ENCODE assay signal across 14 mouse cellular contexts in the genomic region with DNA sequence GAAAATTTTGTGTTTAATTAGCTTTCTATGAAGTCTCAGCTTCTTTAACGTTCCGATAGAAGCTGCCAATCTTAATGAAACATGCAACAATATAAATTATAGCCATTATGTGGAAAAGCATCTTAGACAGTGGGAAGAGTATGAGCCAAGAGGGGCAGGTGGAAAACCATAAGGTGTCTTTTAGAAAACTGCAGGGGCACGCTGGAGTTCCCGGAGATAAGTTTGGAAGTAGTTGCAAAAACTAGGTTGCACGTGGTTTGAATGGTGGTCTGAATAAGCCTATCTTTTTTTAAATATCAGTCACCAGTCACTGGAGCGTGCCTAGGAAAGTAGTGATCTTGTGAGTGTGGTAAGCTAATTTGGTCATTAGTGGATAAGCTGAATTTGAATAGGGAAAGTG.
"Had no signal": no experiment of that assay in that cellular context is flagged by ENCODE, and none has a peak within 500 bp of the region (broad histone marks: within the 10 kb centered on the region; RNA-seq: fewer than 3 reads in every experiment).

No protein-coding gene starts in this region.

- DNase-seq: lung, adult 2 months; lung, postnatal 14 days; lung, postnatal 36 days; retina, postnatal 1 day; right cerebral cortex, adult 18-20 months; right cerebral cortex, postnatal 25 days; right cerebral cortex, postnatal 4 days; spleen, adult 18-20 months; thymus, adult 18-20 months; thymus, postnatal 14 days; thymus, postnatal 36 days had no signal

- ATAC-seq: lung, postnatal 0 days; midbrain, embryonic 13.5 days; midbrain, embryonic 15.5 days had no signal
